Mouse (Mus musculus) frontal cortex, postnatal 14 days (tissue): ENCODE results near the gene Lum.
A peak's percentile ranks its signal among the peaks of the same experiment; 100 is the strongest.

ENCODE experiments used
- DNase-seq, 2 experiments: peaks; one replicate each; pipeline ENCODE4 v3.0.0; 2022; ENCODE audit warnings: low spot score in 2 of 2

The Lum gene

GRCm38 (mm10) chr10:97564957-97565856, at the start of gene Lum:
TSS of gene Lum (plus strand) at chr10:97565128.
- no peak for DNase-seq

GRCm38 (mm10) chr10:97523366-97523765, 41.6 kb upstream of the Lum start:
- no peak for DNase-seq

- no peak for DNase-seq
These were observed 29.2 kb upstream of the Lum start for GRCm38 (mm10) chr10:97535697-97536096.

GRCm38 (mm10) chr10:97536921-97537320, 28.0 kb upstream of the Lum start:
- no peak for DNase-seq

- DNase-seq: no peak
These were observed 26.7 kb upstream of the Lum start for GRCm38 (mm10) chr10:97538202-97538601.

GRCm38 (mm10) chr10:97547740-97548139, 17.2 kb upstream of the Lum start:
- no peak for DNase-seq

GRCm38 (mm10) chr10:97567489-97568135, 2.7 kb downstream of the Lum start:
- DNase-seq: no peak

GRCm38 (mm10) chr10:97582543-97583231, 17.8 kb downstream of the Lum start:
- peak in 1 of 2 experiments; percentile 8 for DNase-seq

GRCm38 (mm10) chr10:97584176-97584575, 19.2 kb downstream of the Lum start:
- no peak for DNase-seq

- no peak for DNase-seq
These were observed 22.2 kb downstream of the Lum start for GRCm38 (mm10) chr10:97587159-97587558.

- DNase-seq: no peak
These were observed 24.6 kb downstream of the Lum start for GRCm38 (mm10) chr10:97589574-97589973.

GRCm38 (mm10) chr10:97591036-97591435, 26.1 kb downstream of the Lum start:
- DNase-seq: no peak

- DNase-seq: no peak
These were observed 26.8 kb downstream of the Lum start for GRCm38 (mm10) chr10:97591685-97592084.

GRCm38 (mm10) chr10:97595680-97596079, 30.8 kb downstream of the Lum start:
- no peak for DNase-seq

- no peak for DNase-seq
These were observed 36.8 kb downstream of the Lum start for GRCm38 (mm10) chr10:97601744-97602143.

- DNase-seq: no peak
These were observed 38.3 kb downstream of the Lum start for GRCm38 (mm10) chr10:97603256-97603655.

- no peak for DNase-seq
These were observed 41.7 kb downstream of the Lum start, which contains the start of gene Kera for GRCm38 (mm10) chr10:97606579-97606978. TSS of gene Kera (plus strand) at chr10:97606879.
